Mouse (Mus musculus) kidney, adult 2 months (tissue): ENCODE data around the gene Cyp3a25.

Experiments
- CTCF ChIP-seq: fragments of 200-500 bp; conservative IDR thresholded peaks from 2 replicates; pipeline ENCODE4 v1.5.1; 2011; ENCODE audit warnings: low read depth, mild to moderate bottlenecking, control low read depth, low read length, moderate library complexity, mixed read lengths; ENCODE audit not compliant: insufficient read depth, insufficient read length
- POLR2A ChIP-seq: fragments of 200-500 bp; IDR thresholded peaks from one replicate; pipeline ENCODE4 v1.6.1; 2011; ENCODE audit warnings: low read depth, low read length, control low read depth

GRCm38 (mm10) chr5:146021136-146021535 lies 11.7 kb upstream of the Cyp3a25 start:
- TF ChIP-seq CTCF (no peak), POLR2A (no peak)
